In genomic region chr9:21137229-21137628, GRCm38 (mm10) we compare ENCODE assay signal across 1 mouse cellular context.
TF ChIP-seq lines count a peak whose summit lies in the region.

No protein-coding gene starts in this region.

TF ChIP-seq in MEL, 35 proteins besides CTCF, POLR2A, EP300 and RAD21:
- no peak for TF ChIP-seq MYB (IDR thresholded peaks at IDR 0.05; ENCODE audit: low read depth, low read length)
- TF ChIP-seq GABPA (IDR thresholded peaks at IDR 0.05; ENCODE audit: low read depth, low read length), result no peak
- TF ChIP-seq MEF2A (IDR thresholded peaks at IDR 0.05; ENCODE audit: extremely low read depth, insufficient replicate concordance, low read depth, low read length, poor library complexity, severe bottlenecking), result no peak
- no peak for TF ChIP-seq ZNF384 (IDR thresholded peaks at IDR 0.05; ENCODE audit: low read depth, low read length)
